Mouse (Mus musculus) mouse trophoblast stem cell (cell line): ENCODE measurements around the gene Traf6.
"Not testable (repeated sequence)": the region's sequence is repeated elsewhere in the genome, so short reads cannot be mapped to it uniquely, and the experiment has no call there.

Experiments used
- in situ Hi-C, 2 experiments: fragments of 300-500 bp; cut with MseI, MboI; formaldehyde crosslinking; loops; 2 replicates in 1 of 2; 3 replicates in 1 of 2; pipeline ENCODE4 v1.15.1; 2025

Gene Traf6

GRCm38 (mm10) chr2:101693577-101694215 lies 15.5 kb downstream of the Traf6 start:
- in situ Hi-C loops = no loop called here

- in situ Hi-C loops = no loop called here
Measured at GRCm38 (mm10) chr2:101695584-101695983, 17.4 kb downstream of the Traf6 start.

GRCm38 (mm10) chr2:101699284-101699683 lies 21.1 kb downstream of the Traf6 start:
- in situ Hi-C loops = no loop called here

- in situ Hi-C loops = loop anchor here in 1 of 2 experiments (10.0 kb wide), 1 partner anchor 169 kb away; no protein-coding TSS in a partner anchor
Measured at GRCm38 (mm10) chr2:101705941-101706485, 27.8 kb downstream of the Traf6 start.

- in situ Hi-C loops = loop anchor here (10.0 kb wide), 2 partner anchors 93 to 113 kb away; no protein-coding TSS in a partner anchor
Measured at GRCm38 (mm10) chr2:101711608-101712007, 33.4 kb downstream of the Traf6 start.

GRCm38 (mm10) chr2:101715650-101716323 lies 37.6 kb downstream of the Traf6 start:
- in situ Hi-C loops = loop anchor here (10.0 kb wide), 2 partner anchors 89 to 109 kb away; no protein-coding TSS in a partner anchor

- in situ Hi-C loops = loop anchor here (10.0 kb wide), 2 partner anchors 88 to 108 kb away; no protein-coding TSS in a partner anchor
Measured at GRCm38 (mm10) chr2:101717162-101717561, 38.9 kb downstream of the Traf6 start.

GRCm38 (mm10) chr2:101721835-101722234 lies 43.6 kb downstream of the Traf6 start:
- in situ Hi-C loops = no loop called here

GRCm38 (mm10) chr2:101722370-101723332 lies 44.4 kb downstream of the Traf6 start:
- in situ Hi-C loops = no loop called here

- in situ Hi-C loops = no loop called here
Measured at GRCm38 (mm10) chr2:101723333-101723881, 45.2 kb downstream of the Traf6 start.

- in situ Hi-C loops = no loop called here
Measured at GRCm38 (mm10) chr2:101727787-101728186, 49.6 kb downstream of the Traf6 start.

- in situ Hi-C loops = no loop called here
Measured at GRCm38 (mm10) chr2:101729472-101729871, 51.2 kb downstream of the Traf6 start.

GRCm38 (mm10) chr2:101730972-101731371 lies 52.7 kb downstream of the Traf6 start:
- in situ Hi-C loops = no loop called here

- in situ Hi-C loops = no loop called here
Measured at GRCm38 (mm10) chr2:101732777-101733210, 54.6 kb downstream of the Traf6 start.

GRCm38 (mm10) chr2:101733564-101733963 lies 55.3 kb downstream of the Traf6 start:
- in situ Hi-C loops = no loop called here

GRCm38 (mm10) chr2:101739914-101740313 lies 61.7 kb downstream of the Traf6 start:
- in situ Hi-C loops = no loop called here

- in situ Hi-C loops = no loop called here
Measured at GRCm38 (mm10) chr2:101741653-101742052, 63.4 kb downstream of the Traf6 start.

GRCm38 (mm10) chr2:101742072-101742860 lies 64.0 kb downstream of the Traf6 start:
- in situ Hi-C loops = no loop called here

GRCm38 (mm10) chr2:101745656-101746055 lies 67.4 kb downstream of the Traf6 start:
- in situ Hi-C loops = not testable (repeated sequence)

- in situ Hi-C loops = no loop called here
Measured at GRCm38 (mm10) chr2:101746537-101746936, 68.3 kb downstream of the Traf6 start.
